Mouse (Mus musculus): ENCODE results near the gene Robo4. TPM values are rescaled to one million over a fixed set of nuclear protein-coding genes. Genes with fewer than 3 reads are reported as not detected.

Robo4 gene
- under 1 TPM in 1 of 26 experiments, not detected in 25; 0.13 TPM for total RNA-seq (2018; cell fraction: chromatin; rRNA removed)
- under 1 TPM in 4 of 26 experiments, not detected in 22; 0.03 to 0.14 (median 0.07) TPM for total RNA-seq (2018; cell fraction: cytosol; rRNA removed)
- not detected for total RNA-seq (2018; cell fraction: nucleus; rRNA removed)
- not detected in 3 replicates for polyA plus RNA-seq (2018)

GRCm38 (mm10) chr9:37401802-37402201 lies at the start of gene Robo4:
Gene Robo4 (plus strand): TSS chr9:37401897.
- Histone ChIP-seq H3K36me3 (ENCODE audit: inconsistent target) (no peaks in the 10 kb centered on the region), H3K27ac (no peak within 1 kb of the TSS), H3K4me3 (ENCODE audit: inconsistent target) (no peak within 1 kb of the TSS), H3K79me2 (ENCODE audit: inconsistent target) (no peaks in the 10 kb centered on the region)
- 4% methylated on average over 7 of the region's 7 CpGs for WGBS (ENCODE audit: missing documents)

GRCm38 (mm10) chr9:37354485-37354884 lies 47.2 kb upstream of the Robo4 start:
- Histone ChIP-seq H3K36me3 (ENCODE audit: inconsistent target) (no peaks in the 10 kb centered on the region), H3K79me2 (ENCODE audit: inconsistent target) (no peaks in the 10 kb centered on the region), H3K4me3 (ENCODE audit: inconsistent target) (no peak overlapping the region), H3K27ac (no peak overlapping the region)
- WGBS (ENCODE audit: missing documents): 6% methylated on average over 1 of the region's 1 CpGs

- H3K36me3 ChIP-seq (ENCODE audit: inconsistent target): no peaks in the 10 kb centered on the region
- H3K27ac ChIP-seq: no peak overlapping the region
- no peak overlapping the region for H3K4me3 ChIP-seq (ENCODE audit: inconsistent target)
- H3K79me2 ChIP-seq (ENCODE audit: inconsistent target): no peaks in the 10 kb centered on the region
- WGBS (ENCODE audit: missing documents): 92% methylated on average over 7 of the region's 7 CpGs
These were observed 42.9 kb upstream of the Robo4 start for GRCm38 (mm10) chr9:37358713-37359330.

- WGBS (ENCODE audit: missing documents): 86% methylated on average over 6 of the region's 6 CpGs
- Histone ChIP-seq H3K27ac (no peak overlapping the region), H3K79me2 (ENCODE audit: inconsistent target) (no peaks in the 10 kb centered on the region), H3K4me3 (ENCODE audit: inconsistent target) (no peak overlapping the region), H3K36me3 (ENCODE audit: inconsistent target) (no peaks in the 10 kb centered on the region)
These were observed 42.1 kb upstream of the Robo4 start for GRCm38 (mm10) chr9:37359331-37360220.

GRCm38 (mm10) chr9:37362084-37362483 lies 39.6 kb upstream of the Robo4 start:
- Histone ChIP-seq H3K4me3 (ENCODE audit: inconsistent target) (no peak overlapping the region), H3K27ac (no peak overlapping the region), H3K36me3 (ENCODE audit: inconsistent target) (no peaks in the 10 kb centered on the region), H3K79me2 (ENCODE audit: inconsistent target) (no peaks in the 10 kb centered on the region)

- Histone ChIP-seq H3K27ac (no peak overlapping the region), H3K79me2 (ENCODE audit: inconsistent target) (no peaks in the 10 kb centered on the region), H3K4me3 (ENCODE audit: inconsistent target) (no peak overlapping the region), H3K36me3 (ENCODE audit: inconsistent target) (no peaks in the 10 kb centered on the region)
- 13% methylated on average over 1 of the region's 1 CpGs for WGBS (ENCODE audit: missing documents)
These were observed 38.8 kb upstream of the Robo4 start for GRCm38 (mm10) chr9:37362881-37363280.

- Histone ChIP-seq H3K79me2 (ENCODE audit: inconsistent target) (no peaks in the 10 kb centered on the region), H3K27ac (no peak overlapping the region), H3K4me3 (ENCODE audit: inconsistent target) (no peak overlapping the region), H3K36me3 (ENCODE audit: inconsistent target) (no peaks in the 10 kb centered on the region)
- WGBS (ENCODE audit: missing documents): 92% methylated on average over 3 of the region's 3 CpGs
These were observed 38.1 kb upstream of the Robo4 start for GRCm38 (mm10) chr9:37363551-37363950.

GRCm38 (mm10) chr9:37364392-37364791 lies 37.3 kb upstream of the Robo4 start:
- WGBS (ENCODE audit: missing documents): 94% methylated on average over 3 of the region's 3 CpGs
- Histone ChIP-seq H3K79me2 (ENCODE audit: inconsistent target) (no peaks in the 10 kb centered on the region), H3K4me3 (ENCODE audit: inconsistent target) (no peak overlapping the region), H3K27ac (no peak overlapping the region), H3K36me3 (ENCODE audit: inconsistent target) (no peaks in the 10 kb centered on the region)

- Histone ChIP-seq H3K4me3 (ENCODE audit: inconsistent target) (no peak overlapping the region), H3K79me2 (ENCODE audit: inconsistent target) (no peaks in the 10 kb centered on the region), H3K36me3 (ENCODE audit: inconsistent target) (no peaks in the 10 kb centered on the region), H3K27ac (no peak overlapping the region)
- 82% methylated on average over 5 of the region's 5 CpGs for WGBS (ENCODE audit: missing documents)
These were observed 36.0 kb upstream of the Robo4 start for GRCm38 (mm10) chr9:37365706-37366105.

- 94% methylated on average over 16 of the region's 17 CpGs for WGBS (ENCODE audit: missing documents)
- no peaks in the 10 kb centered on the region for H3K36me3 ChIP-seq (ENCODE audit: inconsistent target)
- no peak within 1 kb of the TSS for H3K4me3 ChIP-seq (ENCODE audit: inconsistent target)
- H3K27ac ChIP-seq: no peak within 1 kb of the TSS
- no peaks in the 10 kb centered on the region for H3K79me2 ChIP-seq (ENCODE audit: inconsistent target)
These were observed 34.2 kb upstream of the Robo4 start, which contains the start of gene Hepacam for GRCm38 (mm10) chr9:37367301-37368080. Gene Hepacam (plus strand): TSS chr9:37367351.

- H3K4me3 ChIP-seq (ENCODE audit: inconsistent target): no peak overlapping the region
- no peaks in the 10 kb centered on the region for H3K79me2 ChIP-seq (ENCODE audit: inconsistent target)
- no peak overlapping the region for H3K27ac ChIP-seq
- WGBS (ENCODE audit: missing documents): 85% methylated on average over 11 of the region's 11 CpGs
- H3K36me3 ChIP-seq (ENCODE audit: inconsistent target): no peaks in the 10 kb centered on the region
These were observed 33.4 kb upstream of the Robo4 start for GRCm38 (mm10) chr9:37368081-37368830.

- WGBS (ENCODE audit: missing documents): 92% methylated on average over 7 of the region's 8 CpGs
- Histone ChIP-seq H3K27ac (no peak overlapping the region), H3K36me3 (ENCODE audit: inconsistent target) (no peaks in the 10 kb centered on the region), H3K4me3 (ENCODE audit: inconsistent target) (no peak overlapping the region), H3K79me2 (ENCODE audit: inconsistent target) (no peaks in the 10 kb centered on the region)
These were observed 32.8 kb upstream of the Robo4 start for GRCm38 (mm10) chr9:37368860-37369259.

- WGBS (ENCODE audit: missing documents): 96% methylated on average over 7 of the region's 7 CpGs
- Histone ChIP-seq H3K36me3 (ENCODE audit: inconsistent target) (no peaks in the 10 kb centered on the region), H3K4me3 (ENCODE audit: inconsistent target) (no peak overlapping the region), H3K27ac (no peak overlapping the region), H3K79me2 (ENCODE audit: inconsistent target) (no peaks in the 10 kb centered on the region)
These were observed 30.4 kb upstream of the Robo4 start for GRCm38 (mm10) chr9:37371232-37371801.

GRCm38 (mm10) chr9:37375718-37376117 lies 26.0 kb upstream of the Robo4 start:
- no peak overlapping the region for H3K27ac ChIP-seq
- no peak overlapping the region for H3K4me3 ChIP-seq (ENCODE audit: inconsistent target)
- WGBS (ENCODE audit: missing documents): 86% methylated on average over 5 of the region's 5 CpGs
- no peaks in the 10 kb centered on the region for H3K36me3 ChIP-seq (ENCODE audit: inconsistent target)
- H3K79me2 ChIP-seq (ENCODE audit: inconsistent target): no peaks in the 10 kb centered on the region

Measured in macrophage (primary cell).